Mouse (Mus musculus): ENCODE measurements around the gene Abca6.

Abca6 gene

GRCm38 (mm10) chr11:110196561-110197306, 54.8 kb downstream of the Abca6 start:
- in situ Hi-C loops (cut with MboI, MseI): no loop called here

GRCm38 (mm10) chr11:110195310-110195709, 56.3 kb downstream of the Abca6 start:
- in situ Hi-C loops (cut with MboI, MseI): no loop called here

DNA sequence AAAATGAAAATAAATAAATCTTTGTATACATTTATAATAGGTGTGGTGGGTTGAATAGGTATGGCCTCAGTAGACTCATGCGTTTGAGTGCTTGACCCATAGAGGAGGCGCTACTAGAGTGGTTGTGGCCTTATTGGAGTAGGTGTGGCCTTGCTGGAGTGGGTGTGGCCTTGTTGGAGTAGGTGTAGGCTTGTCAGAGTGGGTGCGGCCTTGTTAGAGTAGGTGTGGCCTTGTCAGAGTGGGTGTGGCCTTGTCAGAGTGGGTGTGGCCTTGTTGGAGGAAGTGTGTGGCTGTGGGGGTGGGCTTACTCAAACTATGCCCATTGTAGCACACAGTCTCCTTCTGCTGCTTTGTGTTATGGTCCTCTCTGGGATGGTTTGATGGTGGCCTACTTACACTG, 80.4 kb downstream of the Abca6 start:
- in situ Hi-C loops (cut with MboI, MseI): loop anchor here (10.0 to 25.0 kb wide), 2 partner anchors 591 to 1654 kb away; no protein-coding TSS in a partner anchor

DNA sequence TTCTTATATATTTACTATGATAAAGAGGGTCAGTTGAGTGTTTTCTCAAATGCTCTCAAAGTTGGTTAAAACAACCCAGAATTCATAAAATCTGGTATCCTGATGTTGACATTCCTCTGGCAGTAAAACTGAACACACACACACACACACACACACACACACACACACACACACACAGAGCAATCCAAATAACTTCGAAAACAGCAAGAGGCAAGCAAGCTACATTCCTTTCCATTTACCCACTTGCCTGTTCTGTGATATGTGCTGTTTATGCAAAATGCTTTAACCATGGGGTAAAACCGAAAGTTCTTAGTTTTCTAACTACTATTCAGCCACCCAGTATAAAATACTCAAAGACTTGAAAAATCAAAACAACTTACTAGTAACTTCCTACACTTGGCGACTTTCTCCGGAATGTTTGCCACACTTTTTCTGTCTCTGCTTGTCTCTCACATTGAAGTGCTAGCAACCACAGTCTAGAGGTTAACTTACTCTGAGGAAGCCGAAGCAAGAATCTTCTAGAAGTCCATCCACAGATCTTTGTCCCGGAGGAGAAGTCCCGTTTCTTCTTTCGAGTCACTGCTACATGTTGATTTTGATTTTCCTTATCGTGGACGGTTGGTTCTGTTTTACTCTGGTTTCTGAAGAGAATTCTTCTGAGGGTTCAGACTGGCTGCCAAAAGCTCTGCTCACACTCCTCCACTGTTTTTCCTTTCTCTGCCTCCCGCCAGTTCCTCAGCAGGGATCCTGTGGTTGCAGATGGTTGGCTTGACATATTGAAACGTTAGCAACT, 83.9 kb downstream of the Abca6 start, which contains the start of gene Abca9:
TSS of gene Abca9 (minus strand) at position 738 of the 793 bp plus-strand sequence.
- in situ Hi-C loops (cut with MboI, MseI): loop anchor here (25.0 kb wide), 1 partner anchor 595 kb away; no protein-coding TSS in a partner anchor

GRCm38 (mm10) chr11:110165822-110166221, 85.8 kb downstream of the Abca6 start:
- in situ Hi-C loops (cut with MboI, MseI): loop anchor here (25.0 kb wide), 1 partner anchor 596 kb away; no protein-coding TSS in a partner anchor

DNA sequence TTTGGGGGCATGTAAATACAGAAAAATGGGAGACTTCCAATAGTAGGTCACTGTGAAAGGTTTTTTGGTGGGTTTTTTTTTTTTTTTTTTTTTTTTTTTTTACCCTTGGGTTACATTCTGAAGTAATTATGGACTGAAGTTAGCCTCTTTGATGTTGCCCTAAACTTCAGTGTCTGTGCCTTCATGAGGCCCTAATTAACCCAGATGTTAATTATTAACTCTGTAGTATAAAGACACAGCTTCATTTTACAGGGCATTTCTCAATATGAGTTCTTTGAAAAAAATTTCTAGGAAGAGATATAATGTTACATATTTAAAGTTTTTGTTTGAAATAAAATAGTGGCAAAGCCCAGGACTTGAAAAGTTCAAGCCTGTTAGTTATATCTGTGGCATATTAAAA, 86.2 kb downstream of the Abca6 start:
- in situ Hi-C loops (cut with MboI, MseI): loop anchor here (25.0 kb wide), 1 partner anchor 597 kb away; no protein-coding TSS in a partner anchor

DNA sequence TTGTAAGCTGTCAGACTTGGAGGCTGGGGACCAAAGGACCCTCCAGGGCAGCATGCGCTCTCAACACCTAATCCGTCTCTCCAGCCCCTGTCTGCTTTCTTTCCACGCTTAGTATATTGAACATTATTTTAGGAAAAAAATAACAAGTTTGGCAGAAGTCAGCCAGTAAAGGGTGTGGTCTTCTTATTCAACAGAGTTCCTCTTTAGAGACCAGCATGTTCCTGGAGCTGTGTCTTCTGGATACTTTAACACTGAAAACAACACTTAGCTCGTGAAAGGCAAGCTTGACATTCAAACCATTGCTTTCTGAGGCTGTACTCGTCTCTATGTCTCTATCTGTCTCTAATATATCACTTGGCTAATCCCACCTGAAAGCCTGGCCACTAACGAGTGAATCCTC, 94.5 kb downstream of the Abca6 start:
- in situ Hi-C loops (cut with MboI, MseI): loop anchor here (25.0 kb wide), 1 partner anchor 605 kb away; no protein-coding TSS in a partner anchor

- in situ Hi-C loops (cut with MboI, MseI): loop anchor here (25.0 kb wide), 1 partner anchor 606 kb away; no protein-coding TSS in a partner anchor
Measured at GRCm38 (mm10) chr11:110155985-110156384, 95.6 kb downstream of the Abca6 start.

DNA sequence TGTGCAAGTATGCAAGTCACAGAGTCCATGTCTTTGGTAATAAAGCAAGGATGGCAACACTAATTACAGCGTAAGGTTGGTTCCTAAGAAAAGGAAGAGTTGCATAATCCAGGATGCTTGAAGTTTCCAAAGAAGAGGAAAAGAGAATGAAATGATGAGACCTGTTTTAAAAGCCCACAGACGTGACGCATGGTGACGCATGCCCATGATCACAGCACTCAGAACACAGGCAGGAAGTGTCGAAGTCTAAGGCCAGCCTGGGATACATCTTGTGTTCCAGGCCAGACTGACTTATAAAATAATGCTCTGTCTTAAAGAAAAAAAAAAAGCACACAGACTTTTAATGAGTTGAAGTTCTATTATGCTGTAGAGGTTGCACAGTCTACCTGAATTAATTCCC, 103.9 kb downstream of the Abca6 start:
- in situ Hi-C loops (cut with MboI, MseI): no loop called here

- in situ Hi-C loops (cut with MboI, MseI): no loop called here
Measured at GRCm38 (mm10) chr11:110145421-110145820, 106.2 kb downstream of the Abca6 start.

DNA sequence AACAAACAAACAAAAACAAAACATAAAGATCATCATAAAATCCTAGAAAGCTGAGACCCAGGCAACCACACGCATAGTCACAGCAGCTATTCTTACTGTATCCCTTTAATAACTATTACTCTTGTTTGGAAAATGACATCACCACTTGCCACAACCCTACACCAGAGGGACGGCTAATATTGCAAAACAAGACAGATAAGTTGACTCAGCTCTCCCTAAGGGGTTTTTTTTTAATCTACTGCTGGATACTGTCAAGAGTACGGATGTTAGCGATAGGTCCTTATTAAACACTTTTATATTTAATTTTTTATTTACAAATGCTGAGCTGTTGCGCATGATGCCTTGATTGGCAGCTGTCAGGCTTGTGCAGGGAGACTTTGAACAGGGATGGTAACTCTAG, 120.8 kb downstream of the Abca6 start:
- in situ Hi-C loops (cut with MboI, MseI): no loop called here

All from T-helper 1 cell (primary cell).